Mouse (Mus musculus): ENCODE results near the gene Snai3. TPM values are rescaled to one million over a fixed set of nuclear protein-coding genes. Genes with fewer than 3 reads are reported as not detected.

Snai3 gene
- polyA plus RNA-seq, 1 experiment from 2014 or later: not detected

DNA sequence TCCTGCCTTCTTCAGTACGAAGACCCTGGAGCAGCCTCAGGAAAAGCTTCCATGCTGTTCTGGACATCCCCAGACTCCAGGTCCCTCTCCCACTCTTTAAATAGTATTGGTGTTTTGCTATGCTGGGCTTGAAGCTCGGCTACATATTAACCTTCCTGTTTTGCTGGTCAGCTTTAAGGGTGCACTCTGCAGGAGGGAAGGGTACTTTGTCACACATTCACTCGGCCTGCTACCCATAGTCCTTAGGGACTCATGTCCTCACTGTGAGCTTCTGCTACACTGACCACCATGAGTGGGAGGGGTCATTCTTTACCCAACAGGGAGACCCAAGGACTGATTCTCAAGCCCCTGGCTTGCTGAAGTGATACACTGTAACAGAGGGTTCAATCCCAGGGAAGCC, 29.9 kb downstream of the Snai3 start:
- Histone ChIP-seq H3K4me2 (ENCODE audit: low read depth, severe bottlenecking) (no peak overlapping the region), H3K27ac (replicated peaks; ENCODE audit: low read depth, low read length) (no peak overlapping the region), H3K9me3 (ENCODE audit: control insufficient read depth, low read length) (no peaks in the 10 kb centered on the region), H3K4me3 (ENCODE audit: low read depth, low read length) (no peak overlapping the region), H3K27me3 (ENCODE audit: control insufficient read depth, insufficient read depth, low read length) (no peaks in the 10 kb centered on the region), H3K4me1 (ENCODE audit: control insufficient read depth, insufficient read depth, low read length) (peaks cover 7% of the 10 kb centered on the region), H3K9ac (ENCODE audit: low read length) (no peak overlapping the region), H3K36me3 (ENCODE audit: control insufficient read depth, insufficient read depth, low read length) (0 out of 2 replicates have a peak, but pooled peaks cover 4% of the 10 kb centered on the region)
- 92% methylated on average over 3 of the region's 3 CpGs for WGBS
- DNase-seq (ENCODE audit: low spot score) (no peak), ATAC-seq (ENCODE audit: insufficient number of reproducible peaks, low FRiP score, low TSS enrichment, low read depth) (no peak)

DNA sequence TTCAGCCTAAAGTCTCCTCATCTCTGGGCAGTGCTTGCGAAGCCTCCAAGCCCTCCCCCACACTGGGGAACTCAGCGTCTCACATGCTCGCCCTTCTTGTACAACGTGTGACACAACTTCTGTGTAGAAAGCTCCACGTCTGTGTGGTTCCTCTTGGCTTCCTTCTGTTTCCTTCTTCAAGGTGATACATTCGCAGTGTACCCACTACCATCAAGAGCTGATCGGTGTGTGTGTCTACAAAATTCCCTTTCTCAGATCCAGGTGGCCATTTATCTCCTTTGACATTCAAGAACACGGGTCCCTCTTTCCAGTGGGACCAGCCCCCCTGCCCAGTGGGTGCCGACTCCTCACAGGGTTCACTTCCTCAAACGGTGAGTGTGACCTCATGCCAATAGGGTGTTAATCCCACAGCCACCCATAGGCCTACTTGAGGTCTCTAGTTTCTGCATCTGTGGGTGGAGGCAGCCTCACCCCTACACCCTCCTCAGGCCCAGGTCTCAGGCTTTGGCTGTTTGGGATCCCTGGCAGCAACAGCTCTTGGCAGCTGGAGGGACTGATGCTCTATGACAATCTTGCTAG, 30.4 kb downstream of the Snai3 start:
- H3K36me3 ChIP-seq (ENCODE audit: control insufficient read depth, insufficient read depth, low read length): 0 out of 2 replicates have a peak, but pooled peaks cover 2% of the 10 kb centered on the region
- no peak overlapping the region for H3K27ac ChIP-seq (replicated peaks; ENCODE audit: low read depth, low read length)
- 84% methylated on average over 10 of the region's 10 CpGs for WGBS
- H3K4me3 ChIP-seq (ENCODE audit: low read depth, low read length): no peak overlapping the region
- ATAC-seq (ENCODE audit: insufficient number of reproducible peaks, low FRiP score, low TSS enrichment, low read depth) (no peak), DNase-seq (ENCODE audit: low spot score) (no peak)
- no peak overlapping the region for H3K4me2 ChIP-seq (ENCODE audit: low read depth, severe bottlenecking)
- no peak overlapping the region for H3K9ac ChIP-seq (ENCODE audit: low read length)
- no peaks in the 10 kb centered on the region for H3K27me3 ChIP-seq (ENCODE audit: control insufficient read depth, insufficient read depth, low read length)
- H3K4me1 ChIP-seq (ENCODE audit: control insufficient read depth, insufficient read depth, low read length): peaks cover 7% of the 10 kb centered on the region
- H3K9me3 ChIP-seq (ENCODE audit: control insufficient read depth, low read length): no peaks in the 10 kb centered on the region

GRCm38 (mm10) chr8:122428163-122428562, 32.4 kb downstream of the Snai3 start:
- H3K27ac ChIP-seq (replicated peaks; ENCODE audit: low read depth, low read length): no peak overlapping the region
- H3K4me3 ChIP-seq (ENCODE audit: low read depth, low read length): no peak overlapping the region
- no peak overlapping the region for H3K9ac ChIP-seq (ENCODE audit: low read length)
- 89% methylated on average over 9 of the region's 9 CpGs for WGBS
- H3K4me1 ChIP-seq (ENCODE audit: control insufficient read depth, insufficient read depth, low read length): peaks cover 7% of the 10 kb centered on the region
- ATAC-seq (ENCODE audit: insufficient number of reproducible peaks, low FRiP score, low TSS enrichment, low read depth) (no peak), DNase-seq (ENCODE audit: low spot score) (no peak)
- no peaks in the 10 kb centered on the region for H3K36me3 ChIP-seq (ENCODE audit: control insufficient read depth, insufficient read depth, low read length)
- no peaks in the 10 kb centered on the region for H3K27me3 ChIP-seq (ENCODE audit: control insufficient read depth, insufficient read depth, low read length)
- no peaks in the 10 kb centered on the region for H3K9me3 ChIP-seq (ENCODE audit: control insufficient read depth, low read length)
- no peak overlapping the region for H3K4me2 ChIP-seq (ENCODE audit: low read depth, severe bottlenecking)

DNA sequence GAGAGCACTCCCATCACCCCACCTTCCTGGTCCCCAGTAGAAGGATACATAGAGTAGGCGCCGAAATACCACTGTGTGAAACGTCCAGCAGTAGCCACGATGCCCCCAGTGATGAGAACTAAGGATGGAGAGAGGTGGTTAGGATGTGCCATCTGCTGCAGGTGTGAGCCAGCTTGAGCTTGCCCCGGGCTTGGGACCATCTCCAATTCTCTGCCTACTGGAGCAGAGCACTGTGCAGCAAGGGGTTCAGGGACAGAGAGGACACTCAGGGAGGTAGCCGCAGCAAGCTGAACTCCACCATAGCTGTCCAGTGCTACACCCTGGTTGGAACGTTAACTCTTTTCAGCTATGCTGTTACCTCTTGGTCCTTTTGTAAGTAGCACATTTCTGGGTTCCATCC, 32.9 kb downstream of the Snai3 start:
- Histone ChIP-seq H3K4me2 (ENCODE audit: low read depth, severe bottlenecking) (no peak overlapping the region), H3K9me3 (ENCODE audit: control insufficient read depth, low read length) (no peaks in the 10 kb centered on the region), H3K27me3 (ENCODE audit: control insufficient read depth, insufficient read depth, low read length) (no peaks in the 10 kb centered on the region), H3K9ac (ENCODE audit: low read length) (no peak overlapping the region), H3K4me1 (ENCODE audit: control insufficient read depth, insufficient read depth, low read length) (peaks cover 7% of the 10 kb centered on the region), H3K27ac (replicated peaks; ENCODE audit: low read depth, low read length) (no peak overlapping the region), H3K36me3 (ENCODE audit: control insufficient read depth, insufficient read depth, low read length) (no peaks in the 10 kb centered on the region), H3K4me3 (ENCODE audit: low read depth, low read length) (no peak overlapping the region)
- WGBS: 92% methylated on average over 7 of the region's 7 CpGs
- DNase-seq (ENCODE audit: low spot score): no peak
- ATAC-seq (ENCODE audit: insufficient number of reproducible peaks, low FRiP score, low TSS enrichment, low read depth): no peak

GRCm38 (mm10) chr8:122426145-122426544, 34.4 kb downstream of the Snai3 start:
- Histone ChIP-seq H3K9ac (ENCODE audit: low read length) (no peak overlapping the region), H3K4me3 (ENCODE audit: low read depth, low read length) (no peak overlapping the region), H3K4me2 (ENCODE audit: low read depth, severe bottlenecking) (no peak overlapping the region), H3K4me1 (ENCODE audit: control insufficient read depth, insufficient read depth, low read length) (no peaks in the 10 kb centered on the region), H3K27me3 (ENCODE audit: control insufficient read depth, insufficient read depth, low read length) (no peaks in the 10 kb centered on the region), H3K36me3 (ENCODE audit: control insufficient read depth, insufficient read depth, low read length) (no peaks in the 10 kb centered on the region), H3K27ac (replicated peaks; ENCODE audit: low read depth, low read length) (no peak overlapping the region), H3K9me3 (ENCODE audit: control insufficient read depth, low read length) (no peaks in the 10 kb centered on the region)
- DNase-seq (ENCODE audit: low spot score) (no peak), ATAC-seq (ENCODE audit: insufficient number of reproducible peaks, low FRiP score, low TSS enrichment, low read depth) (no peak)
- 80% methylated on average over 9 of the region's 9 CpGs for WGBS

- H3K27ac ChIP-seq (replicated peaks; ENCODE audit: low read depth, low read length): no peak overlapping the region
- DNase-seq (ENCODE audit: low spot score) (no peak), ATAC-seq (ENCODE audit: insufficient number of reproducible peaks, low FRiP score, low TSS enrichment, low read depth) (no peak)
- H3K36me3 ChIP-seq (ENCODE audit: control insufficient read depth, insufficient read depth, low read length): no peaks in the 10 kb centered on the region
- H3K9me3 ChIP-seq (ENCODE audit: control insufficient read depth, low read length): no peaks in the 10 kb centered on the region
- no peak overlapping the region for H3K4me3 ChIP-seq (ENCODE audit: low read depth, low read length)
- H3K27me3 ChIP-seq (ENCODE audit: control insufficient read depth, insufficient read depth, low read length): no peaks in the 10 kb centered on the region
- WGBS: 56% methylated on average over 5 of the region's 5 CpGs
- no peak overlapping the region for H3K9ac ChIP-seq (ENCODE audit: low read length)
- H3K4me2 ChIP-seq (ENCODE audit: low read depth, severe bottlenecking): no peak overlapping the region
- H3K4me1 ChIP-seq (ENCODE audit: control insufficient read depth, insufficient read depth, low read length): no peaks in the 10 kb centered on the region
Observed at GRCm38 (mm10) chr8:122423659-122424058, 36.9 kb downstream of the Snai3 start.

DNA sequence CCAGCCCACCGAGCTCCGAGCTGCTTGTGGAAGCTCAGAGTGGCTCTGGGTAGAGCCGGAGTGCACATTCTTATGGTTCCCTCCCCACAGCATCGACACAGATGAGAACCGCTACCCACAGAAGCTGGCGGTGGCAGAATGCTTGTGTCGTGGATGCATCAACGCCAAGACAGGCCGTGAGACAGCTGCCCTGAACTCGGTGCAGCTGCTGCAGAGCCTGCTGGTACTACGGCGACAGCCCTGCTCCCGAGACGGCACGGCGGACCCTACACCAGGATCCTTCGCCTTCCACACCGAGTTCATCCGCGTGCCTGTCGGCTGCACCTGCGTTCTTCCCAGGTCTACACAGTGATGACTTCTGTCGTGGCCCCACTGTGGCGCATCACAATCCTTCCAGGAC, 37.3 kb downstream of the Snai3 start:
- H3K36me3 ChIP-seq (ENCODE audit: control insufficient read depth, insufficient read depth, low read length): peaks cover 1% of the 10 kb centered on the region; the same call in 1 of the 2 replicates
- no peaks in the 10 kb centered on the region for H3K4me1 ChIP-seq (ENCODE audit: control insufficient read depth, insufficient read depth, low read length)
- H3K4me3 ChIP-seq (ENCODE audit: low read depth, low read length): no peak overlapping the region
- no peak overlapping the region for H3K27ac ChIP-seq (replicated peaks; ENCODE audit: low read depth, low read length)
- ATAC-seq (ENCODE audit: insufficient number of reproducible peaks, low FRiP score, low TSS enrichment, low read depth) (no peak), DNase-seq (ENCODE audit: low spot score) (no peak)
- no peaks in the 10 kb centered on the region for H3K9me3 ChIP-seq (ENCODE audit: control insufficient read depth, low read length)
- H3K9ac ChIP-seq (ENCODE audit: low read length): no peak overlapping the region
- WGBS: 90% methylated on average over 24 of the region's 24 CpGs
- H3K27me3 ChIP-seq (ENCODE audit: control insufficient read depth, insufficient read depth, low read length): no peaks in the 10 kb centered on the region
- H3K4me2 ChIP-seq (ENCODE audit: low read depth, severe bottlenecking): no peak overlapping the region

DNA sequence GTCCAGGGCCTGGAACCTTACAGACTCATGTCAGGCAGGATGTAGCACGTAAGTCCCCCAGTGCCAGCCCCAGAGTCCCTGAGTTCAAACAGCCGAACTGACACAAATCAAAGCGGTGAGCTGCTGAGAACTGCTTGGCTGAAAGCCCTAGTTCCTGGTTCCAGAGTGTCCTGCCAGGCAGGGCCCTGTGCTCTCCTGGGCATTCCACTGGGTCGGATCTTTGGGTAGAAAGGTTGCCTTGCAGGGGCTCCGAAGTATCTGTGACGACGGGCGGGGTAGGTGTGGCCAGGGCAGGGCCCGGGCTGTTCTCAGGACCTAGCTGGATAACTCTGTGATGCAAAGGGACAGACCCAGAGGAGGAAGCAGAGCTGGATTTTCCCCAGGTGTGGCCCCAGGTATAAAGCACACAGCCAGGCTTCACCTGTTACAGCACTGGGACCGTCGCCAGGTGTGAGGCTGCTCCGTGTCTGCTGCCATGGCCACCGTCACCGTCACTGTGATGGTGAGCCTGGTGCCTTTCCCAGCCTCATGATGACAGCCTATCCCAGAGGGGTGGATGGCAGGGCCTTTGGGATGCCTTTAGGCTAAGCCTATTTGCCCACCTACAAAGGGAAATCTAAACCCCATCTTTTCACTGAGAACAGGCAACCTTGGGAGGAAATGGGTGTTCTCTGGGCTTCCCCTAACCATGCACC, 39.0 kb downstream of the Snai3 start, which contains the start of gene Il17c:
Il17c (plus strand) TSS at position 645 of the 695 bp plus-strand sequence.
- Histone ChIP-seq H3K9ac (ENCODE audit: low read length) (no peak within 1 kb of the TSS), H3K4me1 (ENCODE audit: control insufficient read depth, insufficient read depth, low read length) (no peaks in the 10 kb centered on the region), H3K27ac (replicated peaks; ENCODE audit: low read depth, low read length) (no peak within 1 kb of the TSS), H3K4me2 (ENCODE audit: low read depth, severe bottlenecking) (no peak within 1 kb of the TSS), H3K9me3 (ENCODE audit: control insufficient read depth, low read length) (no peaks in the 10 kb centered on the region), H3K4me3 (ENCODE audit: low read depth, low read length) (no peak within 1 kb of the TSS), H3K36me3 (ENCODE audit: control insufficient read depth, insufficient read depth, low read length) (peaks cover 5% of the 10 kb centered on the region; the same call in 1 of the 2 replicates), H3K27me3 (ENCODE audit: control insufficient read depth, insufficient read depth, low read length) (no peaks in the 10 kb centered on the region)
- 79% methylated on average over 14 of the region's 14 CpGs for WGBS
- no peak for DNase-seq (ENCODE audit: low spot score)
- no peak for ATAC-seq (ENCODE audit: insufficient number of reproducible peaks, low FRiP score, low TSS enrichment, low read depth)

Measured in limb, embryonic 11.5 days (tissue).